Mouse (Mus musculus): Measurements from ENCODE around the gene Evi5l. TPM values are rescaled to one million over a fixed set of nuclear protein-coding genes. Genes with fewer than 3 reads are reported as not detected.

The Evi5l gene
- polyA plus RNA-seq, 1 experiment from 2014 or later: 88.7 TPM

DNA sequence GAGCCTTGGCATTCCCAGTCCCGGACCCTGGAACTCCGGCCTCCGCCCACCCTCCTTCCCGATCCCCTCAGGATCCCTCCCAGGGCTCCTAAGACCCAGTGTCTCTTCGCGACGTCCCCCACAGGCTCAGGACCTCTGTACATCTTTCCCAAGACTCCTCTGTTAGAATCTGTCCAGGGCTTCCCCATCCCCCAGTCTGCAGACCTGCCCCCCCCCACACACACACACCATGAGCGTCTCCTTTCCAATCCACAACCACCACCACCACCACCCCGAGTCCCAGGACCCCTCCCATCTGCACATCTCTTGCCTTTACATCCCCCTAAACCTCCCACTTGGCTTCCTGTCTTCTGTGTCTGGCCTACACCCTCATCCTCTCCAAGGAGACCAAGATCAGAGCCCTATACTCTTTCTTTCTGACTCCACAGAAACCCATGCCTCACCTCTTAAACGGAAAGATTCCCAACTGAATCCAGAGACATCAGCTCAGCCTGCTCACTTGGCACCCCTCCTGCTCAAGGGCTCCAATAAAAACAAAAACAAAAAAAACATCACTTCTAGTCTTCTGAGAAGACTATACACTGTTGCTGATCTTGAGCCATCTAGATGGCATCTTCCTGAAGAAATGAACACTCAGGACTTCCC is 636 bp downstream of the Evi5l start:
- Histone ChIP-seq H3K4me3 (replicated peaks; ENCODE audit: low read length) (peak overlapping the region; percentile 93), H3K9ac (peak overlapping the region; percentile 97), H3K4me2 (replicated peaks) (peak overlapping the region; percentile 61), H3K36me3 (replicated peaks; ENCODE audit: control insufficient read depth, insufficient read depth) (peaks cover 6% of the 10 kb centered on the region), H3K4me1 (replicated peaks; ENCODE audit: control insufficient read depth, insufficient read depth, low read length) (peaks cover 37% of the 10 kb centered on the region), H3K27ac (peak overlapping the region; percentile 81; the same call in 1 of the 2 replicates), H3K27me3 (ENCODE audit: control insufficient read depth, insufficient read depth, low read length) (no peaks in the 10 kb centered on the region), H3K9me3 (ENCODE audit: control insufficient read depth, low read length) (no peaks in the 10 kb centered on the region)
- ATAC-seq (ENCODE audit: low FRiP score) (no peak), DNase-seq (ENCODE audit: low spot score) (peak; percentile 24)
- 7% methylated on average over 10 of the region's 10 CpGs for WGBS

DNA sequence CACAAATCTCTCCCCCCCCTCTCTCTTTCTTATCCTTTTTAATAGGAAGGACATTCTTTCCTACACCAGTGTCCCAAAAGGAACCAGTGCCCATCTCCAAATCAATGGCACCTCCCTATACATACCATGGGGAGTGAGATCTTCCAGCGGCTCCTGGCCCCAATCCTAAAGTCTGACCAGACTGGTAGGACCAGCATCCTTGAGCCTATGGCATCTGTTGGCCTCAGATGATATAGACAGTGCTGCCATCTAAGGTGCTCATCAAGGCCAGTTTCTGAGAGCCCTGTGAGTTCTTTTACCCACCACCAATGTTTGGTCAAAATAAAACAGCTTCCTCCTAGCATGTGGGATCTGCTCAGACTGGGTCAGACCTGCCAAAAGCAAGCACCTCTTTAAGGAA is 1.6 kb downstream of the Evi5l start:
- Histone ChIP-seq H3K27me3 (ENCODE audit: control insufficient read depth, insufficient read depth, low read length) (no peaks in the 10 kb centered on the region), H3K9me3 (ENCODE audit: control insufficient read depth, low read length) (no peaks in the 10 kb centered on the region), H3K4me2 (replicated peaks) (peak overlapping the region; percentile 61), H3K9ac (0 out of 2 replicates have a peak overlapping the region, but pooled peaks have one; percentile 97), H3K27ac (no peak overlapping the region), H3K4me3 (replicated peaks; ENCODE audit: low read length) (peak overlapping the region; percentile 93), H3K36me3 (replicated peaks; ENCODE audit: control insufficient read depth, insufficient read depth) (peaks cover 6% of the 10 kb centered on the region), H3K4me1 (replicated peaks; ENCODE audit: control insufficient read depth, insufficient read depth, low read length) (peaks cover 37% of the 10 kb centered on the region)
- ATAC-seq (ENCODE audit: low FRiP score) (no peak), DNase-seq (ENCODE audit: low spot score) (no peak)
- WGBS: 96% methylated on average over 1 of the region's 1 CpGs

DNA sequence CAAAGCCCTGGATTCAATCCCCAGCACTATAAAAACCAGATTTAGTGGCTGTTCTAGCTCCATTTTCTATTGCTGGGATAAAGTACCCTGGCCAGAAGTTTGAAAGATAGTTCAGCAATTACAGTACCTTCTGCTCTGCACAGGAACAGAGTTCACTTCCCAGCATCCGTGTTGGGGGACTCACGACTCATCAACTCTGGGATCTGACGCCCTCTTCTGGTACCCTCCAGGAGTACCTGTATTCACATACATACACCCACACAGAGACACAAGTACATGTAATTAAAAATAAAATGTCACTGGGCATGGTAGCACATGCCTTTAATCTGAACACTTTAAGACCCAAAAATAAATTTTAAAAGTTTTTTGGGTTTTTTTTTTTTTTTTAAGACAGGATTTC is 6.1 kb downstream of the Evi5l start:
- ATAC-seq (ENCODE audit: low FRiP score) (no peak), DNase-seq (ENCODE audit: low spot score) (no peak)
- H3K9me3 ChIP-seq (ENCODE audit: control insufficient read depth, low read length): no peaks in the 10 kb centered on the region
- no peak overlapping the region for H3K4me2 ChIP-seq (replicated peaks)
- peaks cover 16% of the 10 kb centered on the region for H3K36me3 ChIP-seq (replicated peaks; ENCODE audit: control insufficient read depth, insufficient read depth)
- H3K9ac ChIP-seq: no peak overlapping the region
- no peaks in the 10 kb centered on the region for H3K27me3 ChIP-seq (ENCODE audit: control insufficient read depth, insufficient read depth, low read length)
- WGBS: 76% methylated on average over 3 of the region's 3 CpGs
- H3K4me3 ChIP-seq (replicated peaks; ENCODE audit: low read length): no peak overlapping the region
- no peak overlapping the region for H3K27ac ChIP-seq
- peaks cover 32% of the 10 kb centered on the region for H3K4me1 ChIP-seq (replicated peaks; ENCODE audit: control insufficient read depth, insufficient read depth, low read length)

DNA sequence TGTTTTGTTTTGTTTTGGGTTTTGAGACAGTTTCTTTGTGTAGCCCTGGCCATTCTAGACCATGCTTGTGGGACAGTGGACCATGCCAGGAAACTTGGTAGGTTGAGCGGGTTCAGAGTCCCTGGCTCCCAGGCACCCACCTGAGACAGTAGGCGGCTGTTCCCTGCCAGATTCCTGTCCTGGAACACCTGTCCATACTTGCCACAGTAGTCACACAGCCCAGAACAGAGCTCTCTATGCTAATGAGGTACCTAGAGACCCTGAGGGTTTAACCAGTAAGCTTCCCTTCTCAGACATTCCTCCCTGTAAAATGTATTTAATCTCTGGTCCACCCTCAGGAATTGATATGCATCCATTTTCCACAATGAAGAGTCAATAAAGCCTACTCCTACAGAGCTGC is 7.7 kb downstream of the Evi5l start:
- Histone ChIP-seq H3K36me3 (replicated peaks; ENCODE audit: control insufficient read depth, insufficient read depth) (peaks cover 27% of the 10 kb centered on the region), H3K4me3 (replicated peaks; ENCODE audit: low read length) (no peak overlapping the region), H3K27me3 (ENCODE audit: control insufficient read depth, insufficient read depth, low read length) (no peaks in the 10 kb centered on the region), H3K4me2 (replicated peaks) (no peak overlapping the region), H3K4me1 (replicated peaks; ENCODE audit: control insufficient read depth, insufficient read depth, low read length) (peaks cover 17% of the 10 kb centered on the region), H3K9ac (no peak overlapping the region), H3K27ac (no peak overlapping the region), H3K9me3 (ENCODE audit: control insufficient read depth, low read length) (no peaks in the 10 kb centered on the region)
- ATAC-seq (ENCODE audit: low FRiP score): no peak
- WGBS: 72% methylated on average over 2 of the region's 2 CpGs
- no peak for DNase-seq (ENCODE audit: low spot score)

DNA sequence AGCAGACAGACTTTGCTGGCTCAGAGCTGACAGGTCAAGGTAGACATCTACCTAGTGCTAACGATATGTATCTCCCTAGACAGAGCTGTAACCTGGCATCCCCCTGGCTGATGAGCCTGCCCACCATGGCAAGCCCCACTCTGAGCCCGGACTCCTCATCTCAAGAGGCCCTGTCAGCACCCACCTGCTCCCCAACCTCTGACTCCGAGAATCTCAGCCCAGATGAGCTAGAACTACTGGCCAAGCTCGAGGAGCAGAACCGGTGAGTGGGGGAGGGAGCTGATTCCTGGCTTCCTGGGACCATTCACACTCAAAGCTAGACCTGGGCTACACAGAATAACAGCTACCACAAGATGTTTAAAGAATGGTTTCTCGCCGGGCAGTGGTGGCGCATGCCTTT is 17.0 kb downstream of the Evi5l start:
- ATAC-seq (ENCODE audit: low FRiP score) (no peak), DNase-seq (ENCODE audit: low spot score) (no peak)
- Histone ChIP-seq H3K9me3 (ENCODE audit: control insufficient read depth, low read length) (no peaks in the 10 kb centered on the region), H3K4me1 (replicated peaks; ENCODE audit: control insufficient read depth, insufficient read depth, low read length) (no peaks in the 10 kb centered on the region), H3K9ac (no peak overlapping the region), H3K27me3 (ENCODE audit: control insufficient read depth, insufficient read depth, low read length) (no peaks in the 10 kb centered on the region), H3K27ac (no peak overlapping the region), H3K4me3 (replicated peaks; ENCODE audit: low read length) (no peak overlapping the region), H3K36me3 (replicated peaks; ENCODE audit: control insufficient read depth, insufficient read depth) (peaks cover 68% of the 10 kb centered on the region), H3K4me2 (replicated peaks) (no peak overlapping the region)
- 87% methylated on average over 8 of the region's 8 CpGs for WGBS

DNA sequence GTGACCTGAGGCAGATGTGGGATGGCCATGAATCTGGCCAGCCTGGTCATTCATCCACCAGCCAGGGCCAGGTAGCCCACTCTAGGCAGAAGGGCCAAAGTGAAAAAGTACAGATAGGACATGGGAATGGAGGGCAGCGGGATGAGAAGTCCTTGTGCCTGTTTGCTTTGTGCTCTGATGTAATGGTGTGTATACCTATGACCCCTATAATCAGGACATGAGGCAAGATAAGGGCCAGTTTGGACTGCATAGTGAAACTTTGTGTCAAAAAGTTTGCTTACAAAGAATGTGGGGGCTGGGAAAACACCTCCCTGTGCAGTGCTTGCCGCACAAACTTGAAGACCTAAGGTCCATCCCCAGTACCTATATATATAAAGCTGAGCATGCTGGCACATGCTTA is 19.8 kb downstream of the Evi5l start:
- WGBS: 95% methylated on average over 2 of the region's 2 CpGs
- Histone ChIP-seq H3K36me3 (replicated peaks; ENCODE audit: control insufficient read depth, insufficient read depth) (peaks cover 71% of the 10 kb centered on the region), H3K9ac (no peak overlapping the region), H3K27me3 (ENCODE audit: control insufficient read depth, insufficient read depth, low read length) (no peaks in the 10 kb centered on the region), H3K9me3 (ENCODE audit: control insufficient read depth, low read length) (no peaks in the 10 kb centered on the region), H3K4me1 (replicated peaks; ENCODE audit: control insufficient read depth, insufficient read depth, low read length) (no peaks in the 10 kb centered on the region), H3K4me2 (replicated peaks) (no peak overlapping the region), H3K4me3 (replicated peaks; ENCODE audit: low read length) (no peak overlapping the region), H3K27ac (no peak overlapping the region)
- DNase-seq (ENCODE audit: low spot score) (no peak), ATAC-seq (ENCODE audit: low FRiP score) (no peak)

DNA sequence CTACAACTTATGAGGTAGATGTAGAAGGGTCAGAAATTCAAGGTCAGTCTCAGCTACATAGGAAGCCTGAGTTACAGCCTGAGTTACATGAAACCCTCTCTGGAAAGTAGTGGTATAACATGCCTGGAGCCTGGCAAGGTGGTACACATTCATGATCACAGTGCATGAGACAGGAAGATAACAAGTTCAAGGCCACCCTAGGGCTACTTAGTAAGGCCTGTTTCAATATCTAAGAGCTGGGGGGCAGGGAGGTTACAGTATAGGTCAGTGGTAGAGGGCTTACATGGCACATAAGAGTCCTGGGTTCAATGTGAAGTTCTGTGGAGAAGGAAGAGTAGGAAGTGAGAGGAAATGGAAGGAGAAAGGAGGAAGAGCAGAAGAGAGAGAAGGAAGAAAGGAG is 22.2 kb downstream of the Evi5l start:
- no peak overlapping the region for H3K27ac ChIP-seq
- H3K27me3 ChIP-seq (ENCODE audit: control insufficient read depth, insufficient read depth, low read length): no peaks in the 10 kb centered on the region
- H3K4me3 ChIP-seq (replicated peaks; ENCODE audit: low read length): no peak overlapping the region
- H3K9me3 ChIP-seq (ENCODE audit: control insufficient read depth, low read length): no peaks in the 10 kb centered on the region
- ATAC-seq (ENCODE audit: low FRiP score): no peak
- DNase-seq (ENCODE audit: low spot score): no peak
- H3K9ac ChIP-seq: no peak overlapping the region
- peaks cover 72% of the 10 kb centered on the region for H3K36me3 ChIP-seq (replicated peaks; ENCODE audit: control insufficient read depth, insufficient read depth)
- H3K4me2 ChIP-seq (replicated peaks): no peak overlapping the region
- peaks cover 12% of the 10 kb centered on the region for H3K4me1 ChIP-seq (replicated peaks; ENCODE audit: control insufficient read depth, insufficient read depth, low read length)

DNA sequence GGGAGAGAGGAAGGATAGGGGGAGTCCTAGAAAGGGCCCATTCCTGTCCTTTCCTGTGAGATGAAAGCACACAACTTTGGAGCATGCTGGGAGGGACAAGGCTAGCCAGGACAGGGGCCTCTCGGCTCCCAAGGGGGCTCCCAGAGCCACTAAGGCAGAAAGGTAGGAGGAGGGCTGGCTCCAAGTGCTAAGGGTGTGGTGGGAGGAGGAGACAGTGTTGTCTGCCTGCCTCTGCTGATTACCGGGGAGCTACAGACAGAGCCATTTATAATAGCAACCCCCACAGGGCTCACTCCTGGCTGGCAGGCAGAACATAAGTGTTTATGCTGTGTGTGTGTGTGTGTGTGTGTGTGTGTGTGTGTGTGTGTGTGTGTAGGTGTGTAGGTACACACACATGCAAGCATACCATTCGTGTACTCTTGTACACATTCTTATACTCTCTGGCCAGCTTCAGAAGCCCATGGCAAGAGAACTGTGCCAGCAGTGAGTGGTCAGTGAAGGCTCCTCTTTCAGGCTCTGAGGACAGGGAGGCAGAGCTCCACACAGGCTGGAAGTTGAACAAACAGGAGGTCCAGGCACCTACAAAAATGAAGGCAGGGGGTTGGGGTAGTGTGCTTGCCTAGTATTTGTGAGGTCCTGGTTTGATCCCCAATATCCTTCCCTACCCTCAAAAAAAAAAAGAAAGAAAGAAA is 22.8 kb downstream of the Evi5l start:
- H3K27ac ChIP-seq: no peak overlapping the region
- ATAC-seq (ENCODE audit: low FRiP score): no peak
- WGBS: 39% methylated on average over 3 of the region's 3 CpGs

DNA sequence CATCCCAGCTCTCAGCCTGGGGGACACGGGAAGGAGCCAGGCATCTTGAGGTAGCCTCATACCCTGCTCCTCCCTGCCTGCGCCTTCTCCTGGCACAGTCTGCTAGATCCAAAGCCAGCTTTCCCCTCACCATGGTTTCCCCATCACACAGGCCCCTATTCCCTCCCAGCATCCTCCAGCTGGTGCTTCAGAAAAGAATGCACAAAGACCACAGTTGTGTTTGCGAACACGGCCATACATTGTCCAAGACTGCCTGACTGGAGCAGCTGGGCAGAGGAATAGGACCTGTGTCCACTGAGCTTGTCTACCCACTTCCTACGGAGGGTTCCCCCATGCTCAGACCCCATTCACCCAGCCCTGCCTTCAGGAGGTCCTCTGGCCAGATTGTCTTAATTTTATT is 25.9 kb downstream of the Evi5l start:
- peak; percentile 47 for ATAC-seq (ENCODE audit: low FRiP score)
- H3K9ac ChIP-seq: no peak overlapping the region
- H3K4me3 ChIP-seq (replicated peaks; ENCODE audit: low read length): no peak overlapping the region
- H3K4me1 ChIP-seq (replicated peaks; ENCODE audit: control insufficient read depth, insufficient read depth, low read length): peaks cover 12% of the 10 kb centered on the region
- WGBS: 32% methylated on average over 5 of the region's 5 CpGs
- peaks cover 71% of the 10 kb centered on the region for H3K36me3 ChIP-seq (replicated peaks; ENCODE audit: control insufficient read depth, insufficient read depth)
- H3K27me3 ChIP-seq (ENCODE audit: control insufficient read depth, insufficient read depth, low read length): no peaks in the 10 kb centered on the region
- peak; percentile 44 for DNase-seq (ENCODE audit: low spot score)
- H3K27ac ChIP-seq: peak overlapping the region; percentile 78
- H3K4me2 ChIP-seq (replicated peaks): no peak overlapping the region
- H3K9me3 ChIP-seq (ENCODE audit: control insufficient read depth, low read length): no peaks in the 10 kb centered on the region

More for the DNA sequence above, 22.8 kb downstream of the Evi5l start:
- no peak for DNase-seq (ENCODE audit: low spot score)
- no peaks in the 10 kb centered on the region for H3K27me3 ChIP-seq (ENCODE audit: control insufficient read depth, insufficient read depth, low read length)
- no peak overlapping the region for H3K9ac ChIP-seq
- no peak overlapping the region for H3K4me3 ChIP-seq (replicated peaks; ENCODE audit: low read length)
- H3K36me3 ChIP-seq (replicated peaks; ENCODE audit: control insufficient read depth, insufficient read depth): peaks cover 72% of the 10 kb centered on the region
- H3K4me2 ChIP-seq (replicated peaks): no peak overlapping the region
- no peaks in the 10 kb centered on the region for H3K9me3 ChIP-seq (ENCODE audit: control insufficient read depth, low read length)
- peaks cover 12% of the 10 kb centered on the region for H3K4me1 ChIP-seq (replicated peaks; ENCODE audit: control insufficient read depth, insufficient read depth, low read length)
